Mouse (Mus musculus) kidney, adult 2 months (tissue): ENCODE measurements around the gene Jazf1. TPM values are rescaled to one million over a fixed set of nuclear protein-coding genes. Genes with fewer than 3 reads are reported as not detected.

Experiments
- DNase-seq: peaks from one replicate; pipeline ENCODE4 v3.0.0; 2021
- H3K27ac ChIP-seq: fragments of 200-500 bp; 2 replicates; pipeline ENCODE4 v1.5.1; 2012; ENCODE audit warnings: low read depth, low read length, control low read depth, inconsistent platforms; ENCODE audit not compliant: insufficient read depth
- H3K27me3 ChIP-seq: fragments of 200-500 bp; replicated peaks from 2 replicates; pipeline ENCODE4 v1.6.1; 2012; ENCODE audit warnings: mild to moderate bottlenecking, moderate library complexity, low read length, inconsistent platforms; ENCODE audit not compliant: control insufficient read depth, insufficient read depth
- H3K36me3 ChIP-seq: fragments of 200-500 bp; 2 replicates; pipeline ENCODE4 v1.6.1; 2012; ENCODE audit warnings: mild to moderate bottlenecking, moderate library complexity, low read length, inconsistent platforms; ENCODE audit not compliant: control insufficient read depth, insufficient read depth
- H3K4me1 ChIP-seq: fragments of 200-500 bp; 2 replicates; pipeline ENCODE4 v1.6.1; 2011; ENCODE audit warnings: low read length; ENCODE audit not compliant: control insufficient read depth, insufficient read depth
- H3K4me3 ChIP-seq: fragments of 200-500 bp; 2 replicates; pipeline ENCODE4 v1.5.1; 2011; ENCODE audit warnings: mild to moderate bottlenecking, low read depth, low read length, control low read depth; ENCODE audit not compliant: insufficient read depth
- CTCF ChIP-seq: fragments of 200-500 bp; conservative IDR thresholded peaks from 2 replicates; pipeline ENCODE4 v1.5.1; 2011; ENCODE audit warnings: low read depth, mild to moderate bottlenecking, control low read depth, low read length, moderate library complexity, mixed read lengths; ENCODE audit not compliant: insufficient read depth, insufficient read length
- POLR2A ChIP-seq: fragments of 200-500 bp; IDR thresholded peaks from one replicate; pipeline ENCODE4 v1.6.1; 2011; ENCODE audit warnings: low read depth, low read length, control low read depth
- WGBS: fragments of 180-500 bp; shearing (Covaris S2); methylation state at CpG from one replicate; pipeline ENCODE4 v1.1.7; 2018; 5-methylcytosine and 5-hydroxymethylcytosine counted together
- polyA plus RNA-seq: library from polyadenylated mRNA; depleted of rRNA; stranded (reverse); fragments of >200 nt; gene quantifications from 2 replicates; pipeline ENCODE4 v1.2.3, GENCODE M21; 2012

Jazf1 gene
- polyA plus RNA-seq, 1 experiment = 0.84 TPM

DNA sequence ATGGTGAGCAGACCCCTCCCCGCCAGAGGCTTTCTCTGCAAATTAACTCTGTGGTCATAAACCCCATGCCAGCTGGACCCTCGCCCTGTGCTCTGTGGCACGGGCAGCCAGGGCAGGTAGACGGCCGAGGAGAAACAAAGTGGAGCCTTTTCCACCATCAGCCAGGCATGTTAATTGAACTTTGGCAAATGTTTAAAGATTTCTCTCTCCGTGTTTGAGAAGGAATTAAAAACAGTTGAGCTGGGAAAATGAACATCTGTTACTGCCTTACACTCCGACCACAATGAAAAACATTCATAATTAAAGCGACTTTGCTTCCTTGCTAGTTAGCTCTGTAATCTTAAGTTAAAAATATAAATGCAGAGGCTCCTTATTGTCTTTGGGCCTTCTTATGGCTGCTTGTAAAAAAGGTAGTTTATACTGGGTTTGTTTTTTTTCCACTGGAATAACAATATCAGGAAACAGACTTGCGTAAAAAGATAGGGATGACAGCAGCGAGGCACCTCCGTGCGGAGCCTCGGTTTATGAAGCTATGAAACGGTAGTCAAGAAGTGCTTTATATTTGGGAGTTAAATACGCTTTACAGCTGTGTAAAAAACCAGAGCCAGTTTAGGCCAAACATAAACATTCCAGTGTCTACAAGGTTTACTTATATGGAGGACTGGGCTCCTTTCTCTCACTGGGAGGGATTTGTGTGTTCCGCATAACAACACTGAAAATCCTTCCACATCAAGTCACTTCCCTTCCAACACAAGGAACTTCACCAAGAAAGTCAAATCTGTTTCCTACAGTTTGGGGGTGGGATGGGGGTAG is 273.2 kb downstream of the Jazf1 start:
- Histone ChIP-seq H3K4me1 (no peaks in the 10 kb centered on the region), H3K27me3 (no peaks in the 10 kb centered on the region), H3K27ac (no peak overlapping the region), H3K4me3 (no peak overlapping the region), H3K36me3 (no peaks in the 10 kb centered on the region)
- WGBS = 53% methylated on average over 16 of the region's 16 CpGs
- peak; percentile 8 for DNase-seq
- no peak for TF ChIP-seq CTCF
- TF ChIP-seq POLR2A = no peak

GRCm38 (mm10) chr6:52792455-52792854 is 276.0 kb downstream of the Jazf1 start:
- DNase-seq = no peak
- TF ChIP-seq CTCF (no peak), POLR2A (no peak)
- no peaks in the 10 kb centered on the region for H3K36me3 ChIP-seq
- no peaks in the 10 kb centered on the region for H3K4me1 ChIP-seq
- H3K27ac ChIP-seq = no peak overlapping the region
- WGBS = 79% methylated on average over 3 of the region's 3 CpGs
- no peak overlapping the region for H3K4me3 ChIP-seq
- no peaks in the 10 kb centered on the region for H3K27me3 ChIP-seq

DNA sequence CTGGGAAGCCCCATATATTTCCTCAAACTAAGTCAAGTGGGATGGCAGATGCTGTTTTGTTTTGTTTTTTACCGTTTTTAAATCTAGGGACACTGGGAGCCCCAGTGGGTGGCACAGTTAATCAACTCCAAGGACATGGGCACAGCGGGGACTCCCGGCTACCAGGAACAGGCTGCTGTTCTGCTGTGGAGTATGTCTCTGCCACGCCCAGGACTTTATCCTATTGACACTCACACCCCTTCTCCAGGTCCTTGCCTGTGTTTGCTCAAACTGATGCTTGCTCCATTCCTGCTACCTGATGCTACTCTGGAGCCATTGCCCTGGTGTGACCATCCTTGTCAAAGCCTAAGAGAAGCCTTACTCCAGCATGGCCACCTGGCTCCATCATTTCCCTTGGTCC is 277.6 kb downstream of the Jazf1 start:
- Histone ChIP-seq H3K4me1 (no peaks in the 10 kb centered on the region), H3K27ac (no peak overlapping the region), H3K36me3 (no peaks in the 10 kb centered on the region), H3K27me3 (no peaks in the 10 kb centered on the region), H3K4me3 (no peak overlapping the region)
- DNase-seq = no peak
- TF ChIP-seq CTCF (no peak), POLR2A (no peak)
- WGBS = 96% methylated on average over 4 of the region's 4 CpGs

DNA sequence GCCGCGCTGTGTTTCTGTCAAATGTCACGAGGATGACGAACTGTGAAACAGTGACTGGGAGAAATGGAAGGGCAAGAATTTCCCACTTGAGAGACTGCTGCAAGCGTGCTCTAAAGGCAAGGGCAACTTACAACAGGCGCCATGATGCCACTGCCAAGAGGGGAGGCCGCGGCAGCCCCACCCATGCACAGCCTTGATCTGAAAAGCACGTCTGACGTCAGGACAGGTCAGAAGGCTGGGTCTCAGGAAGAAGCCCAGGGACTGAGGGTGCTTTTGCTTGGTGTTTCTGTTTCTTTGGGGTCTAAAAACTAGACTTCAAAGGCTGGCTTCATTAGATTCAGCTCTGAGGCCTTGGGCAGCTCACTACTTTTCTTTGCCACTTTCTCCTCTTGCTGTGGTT is 278.1 kb downstream of the Jazf1 start:
- no peak overlapping the region for H3K4me3 ChIP-seq
- no peak overlapping the region for H3K27ac ChIP-seq
- TF ChIP-seq POLR2A (no peak), CTCF (no peak)
- 87% methylated on average over 10 of the region's 10 CpGs for WGBS
- no peaks in the 10 kb centered on the region for H3K27me3 ChIP-seq
- no peak for DNase-seq
- H3K36me3 ChIP-seq = no peaks in the 10 kb centered on the region
- no peaks in the 10 kb centered on the region for H3K4me1 ChIP-seq

DNA sequence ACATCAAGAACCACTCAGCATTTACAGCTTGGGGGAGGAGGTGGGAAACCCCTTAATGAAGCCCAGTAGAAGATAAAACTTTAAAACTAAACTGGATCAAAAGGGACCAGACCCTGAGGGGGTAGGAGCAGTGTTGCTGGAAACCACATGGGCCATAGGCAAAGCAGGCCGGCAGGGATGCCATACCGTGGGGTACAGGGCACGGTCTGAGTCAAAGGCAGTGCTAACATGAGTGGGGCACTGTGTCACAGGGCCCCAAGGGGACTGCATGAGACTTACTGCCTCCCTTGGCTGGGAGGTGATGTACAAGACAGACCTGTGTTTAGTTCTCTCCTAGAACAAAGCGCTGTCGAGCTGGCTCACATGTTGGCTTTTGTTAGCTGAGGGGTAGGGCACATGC is 288.9 kb downstream of the Jazf1 start:
- no peak for DNase-seq
- Histone ChIP-seq H3K27ac (no peak overlapping the region), H3K4me1 (no peaks in the 10 kb centered on the region), H3K36me3 (no peaks in the 10 kb centered on the region), H3K4me3 (no peak overlapping the region), H3K27me3 (no peaks in the 10 kb centered on the region)
- TF ChIP-seq CTCF = no peak
- no peak for TF ChIP-seq POLR2A
- WGBS = 78% methylated on average over 5 of the region's 5 CpGs

- Histone ChIP-seq H3K4me1 (no peaks in the 10 kb centered on the region), H3K27me3 (no peaks in the 10 kb centered on the region), H3K36me3 (no peaks in the 10 kb centered on the region), H3K27ac (no peak overlapping the region), H3K4me3 (no peak overlapping the region)
- no peak for TF ChIP-seq CTCF
- TF ChIP-seq POLR2A = no peak
- WGBS = 83% methylated on average over 5 of the region's 5 CpGs
- no peak for DNase-seq
These were observed 289.9 kb downstream of the Jazf1 start for GRCm38 (mm10) chr6:52778523-52778922.

GRCm38 (mm10) chr6:52777034-52777433 is 291.4 kb downstream of the Jazf1 start:
- Histone ChIP-seq H3K36me3 (no peaks in the 10 kb centered on the region), H3K4me1 (no peaks in the 10 kb centered on the region), H3K27ac (no peak overlapping the region), H3K4me3 (no peak overlapping the region), H3K27me3 (no peaks in the 10 kb centered on the region)
- no peak for DNase-seq
- WGBS = 90% methylated on average over 8 of the region's 8 CpGs
- TF ChIP-seq POLR2A (no peak), CTCF (no peak)
